Mouse (Mus musculus): ENCODE data around the gene Gm595. TPM values are rescaled to one million over a fixed set of nuclear protein-coding genes. Genes with fewer than 3 reads are reported as not detected.

Gene Gm595
- not detected in 2 replicates for polyA plus RNA-seq (2014; fragmentation: Nextera tagmentation; extraction: Ambion mirVana)

DNA sequence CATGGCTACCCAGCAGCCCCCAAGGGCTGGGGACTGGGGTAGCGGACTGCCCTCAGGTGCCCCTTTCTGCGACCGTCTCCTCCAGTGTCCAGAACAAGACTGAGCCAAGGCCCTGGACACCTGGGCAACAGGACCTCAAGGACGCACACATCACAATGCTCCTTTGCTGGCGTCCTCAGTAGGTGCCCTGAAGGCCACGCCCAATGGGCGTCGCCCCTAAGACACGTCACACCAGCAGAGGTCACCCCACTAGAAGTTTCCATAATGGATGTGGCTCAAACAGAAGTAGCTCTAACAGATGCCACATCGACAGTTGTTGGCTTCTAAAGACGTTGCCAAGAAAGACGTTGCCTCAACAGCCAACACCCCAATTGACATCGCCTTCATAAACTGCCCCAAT lies at the start of gene Gm595:
TSS of gene Gm595 (minus strand) at position 101 of the 400 bp plus-strand sequence.
- DNase-seq (ENCODE audit: low spot score) (no peak), ATAC-seq (replicated peaks; ENCODE audit: low FRiP score) (no peak)
- 93% methylated on average over 13 of the region's 13 CpGs for WGBS
- Histone ChIP-seq H3K4me1 (replicated peaks; ENCODE audit: control insufficient read depth, insufficient read depth, low read length) (no peaks in the 10 kb centered on the region), H3K9ac (ENCODE audit: low read length) (no peak within 1 kb of the TSS), H3K9me3 (ENCODE audit: control insufficient read depth, low read length) (no peaks in the 10 kb centered on the region), H3K4me2 (ENCODE audit: low read depth, low read length, severe bottlenecking) (no peak within 1 kb of the TSS), H3K4me3 (ENCODE audit: low read depth, low read length) (no peak within 1 kb of the TSS), H3K36me3 (ENCODE audit: control insufficient read depth, insufficient read depth, low read length) (no peaks in the 10 kb centered on the region), H3K27ac (ENCODE audit: low read depth, low read length) (no peak within 1 kb of the TSS), H3K27me3 (ENCODE audit: control insufficient read depth, insufficient read depth, low read length) (no peaks in the 10 kb centered on the region)

DNA sequence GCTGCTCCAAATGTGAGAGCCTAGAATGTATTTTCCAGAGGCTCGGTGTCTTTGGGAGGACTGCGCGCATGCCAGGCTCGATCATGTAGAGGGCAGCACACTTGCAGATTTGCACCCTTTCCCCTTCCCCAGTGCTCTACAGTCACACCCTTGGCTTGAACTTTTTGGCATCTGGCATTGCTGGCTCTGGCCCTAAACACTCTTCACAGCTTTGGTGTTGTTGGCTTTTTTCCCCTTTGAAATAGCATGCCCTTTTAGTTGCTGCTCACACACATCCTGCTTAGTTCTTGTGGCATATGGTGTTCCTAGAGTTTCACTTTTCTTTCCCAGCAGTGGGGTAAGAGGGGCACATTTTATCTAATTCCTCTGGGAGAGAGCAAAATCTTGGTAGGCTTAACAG lies 30.9 kb upstream of the Gm595 start:
- no peak overlapping the region for H3K9ac ChIP-seq (ENCODE audit: low read length)
- DNase-seq (ENCODE audit: low spot score) (no peak), ATAC-seq (replicated peaks; ENCODE audit: low FRiP score) (no peak)
- H3K4me2 ChIP-seq (ENCODE audit: low read depth, low read length, severe bottlenecking), result no peak overlapping the region
- 95% methylated on average over 4 of the region's 4 CpGs for WGBS
- no peak overlapping the region for H3K4me3 ChIP-seq (ENCODE audit: low read depth, low read length)
- no peaks in the 10 kb centered on the region for H3K4me1 ChIP-seq (replicated peaks; ENCODE audit: control insufficient read depth, insufficient read depth, low read length)
- no peak overlapping the region for H3K27ac ChIP-seq (ENCODE audit: low read depth, low read length)
- no peaks in the 10 kb centered on the region for H3K36me3 ChIP-seq (ENCODE audit: control insufficient read depth, insufficient read depth, low read length)
- no peaks in the 10 kb centered on the region for H3K27me3 ChIP-seq (ENCODE audit: control insufficient read depth, insufficient read depth, low read length)
- H3K9me3 ChIP-seq (ENCODE audit: control insufficient read depth, low read length), result no peaks in the 10 kb centered on the region

- H3K4me1 ChIP-seq (replicated peaks; ENCODE audit: control insufficient read depth, insufficient read depth, low read length), result no peaks in the 10 kb centered on the region
Measured at GRCm38 (mm10) chrX:48903744-48904143, 26.2 kb upstream of the Gm595 start.

DNA sequence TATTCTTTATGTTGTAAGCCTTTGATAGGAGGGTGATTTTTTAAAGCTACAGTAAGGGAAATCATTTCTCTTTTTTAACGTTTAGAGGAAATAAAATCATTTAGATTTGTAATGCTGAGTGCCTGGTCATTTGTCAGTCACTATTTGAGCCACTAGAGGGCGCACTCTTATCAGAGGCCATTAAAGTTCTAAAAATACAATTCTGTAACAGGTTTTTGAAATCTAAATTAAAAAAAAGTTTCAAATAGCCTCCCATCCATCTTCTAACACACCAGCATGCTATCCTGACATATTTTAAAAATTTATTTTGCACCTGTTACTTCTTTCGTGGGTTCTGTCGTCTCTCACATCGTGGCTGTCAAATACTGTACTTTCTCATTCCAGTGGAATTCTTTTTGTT lies 22.0 kb upstream of the Gm595 start:
- Histone ChIP-seq H3K27me3 (ENCODE audit: control insufficient read depth, insufficient read depth, low read length) (no peaks in the 10 kb centered on the region), H3K4me3 (ENCODE audit: low read depth, low read length) (no peak overlapping the region), H3K27ac (ENCODE audit: low read depth, low read length) (no peak overlapping the region), H3K4me2 (ENCODE audit: low read depth, low read length, severe bottlenecking) (no peak overlapping the region), H3K36me3 (ENCODE audit: control insufficient read depth, insufficient read depth, low read length) (no peaks in the 10 kb centered on the region), H3K4me1 (replicated peaks; ENCODE audit: control insufficient read depth, insufficient read depth, low read length) (no peaks in the 10 kb centered on the region), H3K9me3 (ENCODE audit: control insufficient read depth, low read length) (no peaks in the 10 kb centered on the region), H3K9ac (ENCODE audit: low read length) (no peak overlapping the region)
- 53% methylated on average over 5 of the region's 5 CpGs for WGBS
- ATAC-seq (replicated peaks; ENCODE audit: low FRiP score) (no peak), DNase-seq (ENCODE audit: low spot score) (no peak)

More at GRCm38 (mm10) chrX:48903744-48904143, 26.2 kb upstream of the Gm595 start:
- ATAC-seq (replicated peaks; ENCODE audit: low FRiP score) (no peak), DNase-seq (ENCODE audit: low spot score) (no peak)
- Histone ChIP-seq H3K9me3 (ENCODE audit: control insufficient read depth, low read length) (no peaks in the 10 kb centered on the region), H3K9ac (ENCODE audit: low read length) (no peak overlapping the region), H3K4me2 (ENCODE audit: low read depth, low read length, severe bottlenecking) (no peak overlapping the region), H3K4me3 (ENCODE audit: low read depth, low read length) (no peak overlapping the region), H3K36me3 (ENCODE audit: control insufficient read depth, insufficient read depth, low read length) (no peaks in the 10 kb centered on the region), H3K27me3 (ENCODE audit: control insufficient read depth, insufficient read depth, low read length) (no peaks in the 10 kb centered on the region), H3K27ac (ENCODE audit: low read depth, low read length) (no peak overlapping the region)
- 84% methylated on average over 3 of the region's 3 CpGs for WGBS

DNA sequence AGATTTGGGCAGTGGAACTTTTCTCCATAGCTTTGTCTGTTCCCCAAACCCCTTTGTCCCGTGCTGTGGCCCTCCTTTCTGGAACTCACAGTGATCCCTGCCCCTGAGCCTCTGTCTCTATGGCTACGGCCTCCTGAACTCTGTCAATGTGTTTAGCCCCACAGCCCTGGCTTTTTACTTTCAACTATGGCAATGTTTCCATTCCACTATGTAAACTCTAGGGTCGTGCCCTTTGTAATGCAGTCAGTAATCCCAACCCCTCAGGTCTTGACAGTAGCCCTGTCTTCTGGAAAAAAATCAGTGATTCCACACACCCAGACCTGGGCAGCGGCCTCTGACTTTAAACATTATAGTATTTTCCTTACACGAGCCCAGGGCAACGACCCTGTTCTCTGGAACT lies 19.3 kb upstream of the Gm595 start:
- Histone ChIP-seq H3K27ac (ENCODE audit: low read depth, low read length) (no peak overlapping the region), H3K36me3 (ENCODE audit: control insufficient read depth, insufficient read depth, low read length) (no peaks in the 10 kb centered on the region), H3K4me2 (ENCODE audit: low read depth, low read length, severe bottlenecking) (no peak overlapping the region), H3K9ac (ENCODE audit: low read length) (no peak overlapping the region), H3K4me1 (replicated peaks; ENCODE audit: control insufficient read depth, insufficient read depth, low read length) (no peaks in the 10 kb centered on the region), H3K9me3 (ENCODE audit: control insufficient read depth, low read length) (no peaks in the 10 kb centered on the region), H3K27me3 (ENCODE audit: control insufficient read depth, insufficient read depth, low read length) (no peaks in the 10 kb centered on the region), H3K4me3 (ENCODE audit: low read depth, low read length) (no peak overlapping the region)
- DNase-seq (ENCODE audit: low spot score), result no peak
- 66% methylated on average over 6 of the region's 6 CpGs for WGBS
- no peak for ATAC-seq (replicated peaks; ENCODE audit: low FRiP score)

- H3K27me3 ChIP-seq (ENCODE audit: control insufficient read depth, insufficient read depth, low read length), result no peaks in the 10 kb centered on the region
- WGBS, result 80% methylated on average over 3 of the region's 3 CpGs
- H3K4me2 ChIP-seq (ENCODE audit: low read depth, low read length, severe bottlenecking), result no peak overlapping the region
- H3K27ac ChIP-seq (ENCODE audit: low read depth, low read length), result no peak overlapping the region
- H3K4me1 ChIP-seq (replicated peaks; ENCODE audit: control insufficient read depth, insufficient read depth, low read length), result no peaks in the 10 kb centered on the region
- no peak for DNase-seq (ENCODE audit: low spot score)
- no peak overlapping the region for H3K4me3 ChIP-seq (ENCODE audit: low read depth, low read length)
- no peaks in the 10 kb centered on the region for H3K9me3 ChIP-seq (ENCODE audit: control insufficient read depth, low read length)
- no peak for ATAC-seq (replicated peaks; ENCODE audit: low FRiP score)
- H3K9ac ChIP-seq (ENCODE audit: low read length), result no peak overlapping the region
- H3K36me3 ChIP-seq (ENCODE audit: control insufficient read depth, insufficient read depth, low read length), result no peaks in the 10 kb centered on the region
Measured at GRCm38 (mm10) chrX:48893946-48894345, 16.4 kb upstream of the Gm595 start.

- WGBS, result 89% methylated on average over 9 of the region's 9 CpGs
- Histone ChIP-seq H3K36me3 (ENCODE audit: control insufficient read depth, insufficient read depth, low read length) (no peaks in the 10 kb centered on the region), H3K27ac (ENCODE audit: low read depth, low read length) (no peak overlapping the region), H3K4me2 (ENCODE audit: low read depth, low read length, severe bottlenecking) (no peak overlapping the region), H3K9ac (ENCODE audit: low read length) (no peak overlapping the region), H3K4me3 (ENCODE audit: low read depth, low read length) (no peak overlapping the region), H3K4me1 (replicated peaks; ENCODE audit: control insufficient read depth, insufficient read depth, low read length) (no peaks in the 10 kb centered on the region), H3K27me3 (ENCODE audit: control insufficient read depth, insufficient read depth, low read length) (no peaks in the 10 kb centered on the region), H3K9me3 (ENCODE audit: control insufficient read depth, low read length) (no peaks in the 10 kb centered on the region)
- DNase-seq (ENCODE audit: low spot score), result no peak
- no peak for ATAC-seq (replicated peaks; ENCODE audit: low FRiP score)
Measured at GRCm38 (mm10) chrX:48890259-48890658, 12.7 kb upstream of the Gm595 start.

- 90% methylated on average over 5 of the region's 5 CpGs for WGBS
- no peaks in the 10 kb centered on the region for H3K4me1 ChIP-seq (replicated peaks; ENCODE audit: control insufficient read depth, insufficient read depth, low read length)
Measured at GRCm38 (mm10) chrX:48884615-48885014, 7.1 kb upstream of the Gm595 start.

More at GRCm38 (mm10) chrX:48884615-48885014, 7.1 kb upstream of the Gm595 start:
- Histone ChIP-seq H3K36me3 (ENCODE audit: control insufficient read depth, insufficient read depth, low read length) (no peaks in the 10 kb centered on the region), H3K27me3 (ENCODE audit: control insufficient read depth, insufficient read depth, low read length) (no peaks in the 10 kb centered on the region), H3K4me3 (ENCODE audit: low read depth, low read length) (no peak overlapping the region), H3K27ac (ENCODE audit: low read depth, low read length) (no peak overlapping the region), H3K9me3 (ENCODE audit: control insufficient read depth, low read length) (no peaks in the 10 kb centered on the region), H3K9ac (ENCODE audit: low read length) (no peak overlapping the region), H3K4me2 (ENCODE audit: low read depth, low read length, severe bottlenecking) (no peak overlapping the region)
- ATAC-seq (replicated peaks; ENCODE audit: low FRiP score) (no peak), DNase-seq (ENCODE audit: low spot score) (no peak)
